Mouse (Mus musculus) adrenal gland, postnatal 25 days (tissue): ENCODE results near the gene Tes. TPM values are rescaled to one million over a fixed set of nuclear protein-coding genes. Genes with fewer than 3 reads are reported as not detected.

Experiments
- DNase-seq: peaks from one replicate; pipeline ENCODE4 v3.0.0; 2021; ENCODE audit warnings: mixed read lengths
- total RNA-seq: library from RNA; stranded (reverse); gene quantifications from 2 replicates; pipeline ENCODE4 v1.2.3, GENCODE M21; 2021

Tes gene
- total RNA-seq, 1 experiment from 2014 or later = 11.1 TPM

- no peak for DNase-seq
These were observed 12.8 kb downstream of the Tes start for GRCm38 (mm10) chr6:17077720-17078119.

- no peak for DNase-seq
These were observed 14.4 kb downstream of the Tes start for GRCm38 (mm10) chr6:17079304-17079703.

- no peak for DNase-seq
These were observed 14.9 kb downstream of the Tes start for GRCm38 (mm10) chr6:17079826-17080225.

GRCm38 (mm10) chr6:17082238-17082637 is 17.3 kb downstream of the Tes start:
- no peak for DNase-seq

GRCm38 (mm10) chr6:17082800-17083199 is 17.9 kb downstream of the Tes start:
- DNase-seq = no peak

DNA sequence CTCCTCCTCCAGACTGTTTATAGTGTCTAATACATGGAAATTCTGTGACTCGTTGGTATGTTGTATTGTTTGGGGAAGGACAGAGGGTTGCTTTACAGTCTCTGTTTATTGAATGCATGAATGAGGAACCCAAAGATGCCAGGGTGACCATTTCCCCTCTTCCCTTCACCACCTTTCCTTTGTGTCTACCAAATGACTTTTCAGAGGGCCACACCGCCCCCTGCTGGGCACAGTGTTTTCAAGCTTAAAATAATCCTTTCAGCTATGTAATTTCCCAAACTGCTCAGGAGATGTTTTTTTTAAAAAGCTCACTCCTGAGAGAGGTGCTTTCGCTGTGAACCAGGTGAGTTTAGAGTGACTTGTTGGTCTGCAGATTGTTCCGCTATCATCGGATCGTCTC is 22.5 kb downstream of the Tes start:
- DNase-seq = peak; percentile 86

GRCm38 (mm10) chr6:17097301-17097700 is 32.4 kb downstream of the Tes start:
- no peak for DNase-seq

- DNase-seq = no peak
These were observed 33.6 kb downstream of the Tes start for GRCm38 (mm10) chr6:17098559-17098958.

DNA sequence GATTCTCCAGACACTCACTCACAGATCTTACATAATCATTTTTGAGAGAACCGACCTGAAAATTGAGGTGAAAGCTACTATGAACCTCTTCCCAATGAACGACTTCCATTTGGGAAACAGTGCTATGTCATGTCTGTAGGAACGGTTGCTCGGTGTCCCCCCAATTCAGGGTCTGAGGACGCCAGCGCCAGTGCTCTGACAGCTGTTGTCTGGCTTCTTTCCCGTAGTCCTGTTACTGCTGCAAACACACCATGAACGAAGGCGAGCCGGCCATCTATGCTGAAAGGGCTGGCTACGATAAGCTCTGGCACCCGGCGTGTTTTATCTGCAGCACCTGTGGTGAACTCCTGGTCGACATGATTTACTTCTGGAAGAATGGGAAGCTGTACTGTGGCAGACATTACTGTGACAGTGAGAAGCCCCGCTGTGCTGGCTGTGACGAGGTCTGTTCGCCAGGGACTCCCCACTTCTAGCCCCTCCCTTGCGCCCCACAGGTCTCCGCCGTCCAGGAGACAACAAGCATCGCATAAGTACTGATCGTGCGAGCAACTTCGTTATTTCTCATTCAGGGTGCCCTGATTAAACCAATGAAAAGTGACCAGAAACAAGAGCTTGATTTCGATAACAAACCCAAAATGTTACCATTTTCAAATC is 34.7 kb downstream of the Tes start:
- DNase-seq = no peak

DNA sequence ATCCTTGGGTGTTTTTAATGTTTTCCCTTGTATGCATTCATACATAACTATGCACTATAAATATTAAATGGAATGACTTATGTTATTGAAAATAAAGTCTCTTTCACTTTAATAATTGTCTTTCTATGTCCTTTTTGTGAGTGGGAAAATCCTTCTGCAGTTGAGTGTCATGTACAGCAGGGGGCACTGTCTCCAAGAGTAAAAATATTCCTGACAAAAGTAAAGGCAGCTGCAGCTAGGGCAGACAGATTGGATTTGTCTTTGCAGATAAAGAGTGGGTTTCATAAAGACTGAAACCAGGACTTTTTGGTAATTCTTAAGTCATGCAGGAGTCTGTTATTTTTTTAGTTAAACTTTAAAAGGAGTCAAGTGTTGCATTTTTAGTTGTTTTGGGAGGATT is 40.8 kb downstream of the Tes start:
- peak; percentile 20 for DNase-seq

DNA sequence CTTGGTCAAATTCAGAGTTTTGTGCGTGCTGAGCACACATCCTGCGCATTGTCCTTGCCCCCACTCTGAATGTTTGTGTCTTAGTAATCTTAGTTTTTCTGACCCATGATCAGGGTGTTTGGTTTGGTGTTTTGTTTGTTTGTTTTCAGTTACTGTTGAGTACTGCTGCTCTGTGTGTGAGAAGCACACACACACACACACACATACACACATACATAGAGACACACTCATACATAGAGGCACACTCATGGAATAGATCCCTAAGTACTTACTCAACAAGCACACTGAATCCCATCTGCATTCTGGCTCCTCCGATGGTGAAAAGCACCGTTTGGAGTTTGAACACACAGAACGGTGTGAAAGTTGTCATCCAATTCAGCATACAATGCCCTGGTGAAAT is 41.5 kb downstream of the Tes start:
- DNase-seq = no peak

DNA sequence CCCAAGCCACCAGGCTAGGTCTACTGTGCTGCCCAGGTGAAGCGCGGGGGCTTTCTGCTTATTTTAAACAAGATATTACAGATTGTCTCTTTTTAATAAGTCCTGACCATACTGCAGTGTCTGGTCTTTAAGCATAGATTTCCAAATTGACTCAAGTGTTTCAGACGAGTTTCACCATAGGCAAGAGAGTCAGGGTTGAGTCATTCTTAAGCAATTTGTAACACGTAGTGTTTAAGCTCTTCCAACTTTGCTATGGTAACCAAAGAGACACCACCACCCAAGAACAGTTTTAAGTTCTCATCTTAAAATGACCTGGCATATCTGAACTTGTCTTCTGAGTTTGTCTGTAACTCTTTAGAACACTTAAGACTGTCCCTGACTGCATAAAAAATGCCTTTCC is 44.3 kb downstream of the Tes start:
- no peak for DNase-seq

GRCm38 (mm10) chr6:17110564-17111100 is 45.7 kb downstream of the Tes start:
- DNase-seq = no peak

- DNase-seq = no peak
These were observed 47.1 kb downstream of the Tes start for GRCm38 (mm10) chr6:17112081-17112480.

- no peak for DNase-seq
These were observed 48.0 kb downstream of the Tes start for GRCm38 (mm10) chr6:17112990-17113389.

DNA sequence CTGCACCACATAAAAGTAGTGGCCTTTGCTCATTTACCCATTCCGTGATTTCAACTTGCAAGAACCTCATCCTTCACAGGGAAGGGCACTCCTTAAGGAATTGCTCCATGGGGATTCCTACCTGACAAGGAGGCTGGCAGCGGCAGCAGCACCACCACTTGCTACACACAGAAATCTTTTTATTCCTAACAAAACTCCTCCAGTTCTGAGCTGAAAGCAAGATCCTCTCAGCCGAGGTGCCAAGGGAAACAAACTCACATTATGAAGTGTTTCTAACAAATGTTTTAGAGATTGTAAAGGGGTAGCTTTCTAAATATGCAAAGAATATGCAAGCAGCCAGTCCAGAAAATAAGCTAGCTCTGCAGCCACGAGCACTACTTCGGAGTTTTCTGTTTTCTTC is 49.6 kb downstream of the Tes start:
- DNase-seq = no peak

- no peak for DNase-seq
These were observed 50.3 kb downstream of the Tes start for GRCm38 (mm10) chr6:17115046-17115790.

DNA sequence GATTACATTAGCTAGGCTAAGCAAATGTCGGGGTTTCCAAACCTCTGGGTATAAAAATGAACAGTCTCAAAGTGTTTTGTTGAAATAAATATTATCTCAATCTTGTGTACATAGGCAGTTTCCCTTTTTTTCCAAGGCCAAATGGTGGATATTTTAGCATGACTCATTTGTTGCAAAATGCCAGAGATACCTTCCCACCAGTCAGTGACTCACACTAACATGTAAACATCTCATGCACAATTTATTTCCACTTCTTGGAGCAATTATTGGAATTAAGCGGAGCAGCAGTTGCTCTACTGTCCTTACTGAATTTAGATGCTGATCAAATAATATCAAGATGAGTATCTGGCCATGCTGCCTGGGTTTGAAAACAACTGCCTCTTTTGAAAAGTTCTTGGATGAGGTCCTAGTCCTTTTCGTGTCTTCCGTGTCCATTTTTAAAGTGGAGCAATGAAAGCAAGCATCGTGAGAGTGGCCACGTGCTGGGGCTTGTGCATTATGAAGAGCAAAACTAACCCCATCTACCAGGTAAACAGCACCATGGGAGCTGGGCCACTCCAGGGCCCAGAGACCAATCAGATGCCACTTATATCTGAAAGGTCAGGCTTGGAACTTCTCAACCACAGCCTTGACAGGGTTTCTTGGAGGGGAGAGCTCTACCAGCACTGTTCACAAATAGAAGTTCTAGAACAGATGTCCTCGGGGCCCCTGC is 54.7 kb downstream of the Tes start:
- no peak for DNase-seq

GRCm38 (mm10) chr6:17140021-17140420 is 75.1 kb downstream of the Tes start:
- no peak for DNase-seq

DNA sequence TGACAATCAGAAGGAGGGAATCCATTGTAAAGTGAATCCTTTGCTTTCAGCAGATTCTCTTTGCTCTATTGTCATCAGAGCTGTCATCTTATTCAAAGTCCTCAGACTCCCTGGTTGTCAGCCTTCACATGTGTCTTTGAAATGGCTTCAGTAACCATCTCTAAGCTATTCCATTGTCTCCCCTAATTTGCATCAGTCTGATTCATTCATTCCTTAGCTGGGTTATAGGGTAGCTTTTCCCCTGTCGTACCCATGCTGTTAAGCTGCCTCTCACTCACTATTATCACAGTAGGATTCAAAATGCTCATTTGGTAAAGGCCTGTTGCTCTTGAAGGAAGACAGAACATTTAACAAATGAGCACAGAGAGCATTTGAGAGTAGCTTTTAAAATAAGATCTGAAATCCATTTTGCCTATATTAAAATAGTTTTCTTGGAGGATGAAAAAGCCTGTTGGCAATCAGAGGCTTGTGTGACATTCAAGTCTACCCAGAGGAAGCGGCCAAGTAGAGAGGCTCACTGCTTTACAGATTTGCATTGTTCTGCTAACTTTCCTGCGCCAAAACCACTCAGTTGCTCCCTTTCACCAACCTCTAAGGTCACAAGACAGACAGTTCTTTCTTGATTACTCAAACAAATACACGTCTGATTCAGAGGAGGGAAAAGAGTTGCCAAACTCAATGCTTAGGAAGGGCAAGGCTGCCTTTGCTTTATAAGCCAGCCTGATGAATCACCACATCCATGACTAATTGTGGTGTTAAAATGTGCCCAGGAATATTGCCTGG is 77.8 kb downstream of the Tes start:
- no peak for DNase-seq

- no peak for DNase-seq
These were observed 86.2 kb downstream of the Tes start for GRCm38 (mm10) chr6:17151071-17151715.

DNA sequence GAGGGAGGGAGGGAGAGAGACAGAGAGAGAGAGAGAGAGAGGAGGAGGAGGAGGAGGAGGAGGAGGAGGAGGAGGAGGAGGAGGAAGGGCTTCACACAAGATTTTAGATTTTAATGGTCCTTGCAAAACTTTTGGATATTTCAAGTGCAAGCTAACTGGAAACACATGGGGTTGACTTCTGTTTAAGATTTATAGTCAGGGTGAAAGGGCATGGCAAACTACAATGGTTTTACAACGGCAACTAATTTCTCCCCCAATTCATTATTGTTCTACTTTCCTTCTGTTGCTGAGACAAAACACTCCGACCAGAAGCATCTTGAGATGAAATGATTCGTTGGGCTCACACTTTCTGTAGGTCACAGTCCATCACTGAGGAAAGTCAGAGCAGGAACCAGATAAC is 87.6 kb downstream of the Tes start:
- no peak for DNase-seq
